Mouse (Mus musculus) limb, embryonic 11.5 days (tissue): ENCODE data around the gene Myh6. TPM values are rescaled to one million over a fixed set of nuclear protein-coding genes. Genes with fewer than 3 reads are reported as not detected.

ENCODE experiments used
- ATAC-seq: fragments of 200-750 bp; cut with Nextera tagmentation; 2 replicates; pipeline ENCODE4 v1.8.0; 2017; ENCODE audit warnings: low read depth; ENCODE audit not compliant: insufficient number of reproducible peaks, low FRiP score, low TSS enrichment
- DNase-seq: peaks from one replicate; pipeline ENCODE4 v3.0.0-alpha.2; 2015; ENCODE audit warnings: low spot score
- H3K27ac ChIP-seq: fragments of 300-500 bp; sonication (generic); replicated peaks from 2 replicates; pipeline ENCODE4 v1.5.1; 2014; ENCODE audit warnings: low read depth, mild to moderate bottlenecking, low read length
- H3K27me3 ChIP-seq: fragments of 300-500 bp; sonication (generic); 2 replicates; pipeline ENCODE4 v1.6.1; 2014; ENCODE audit warnings: mild to moderate bottlenecking, low read length, mixed read lengths; ENCODE audit not compliant: control insufficient read depth, insufficient read depth
- H3K36me3 ChIP-seq: fragments of 300-500 bp; sonication (generic); 2 replicates; pipeline ENCODE4 v1.6.1; 2014; ENCODE audit warnings: mild to moderate bottlenecking, low read length, moderate library complexity, mixed read lengths; ENCODE audit not compliant: control insufficient read depth, insufficient read depth
- H3K4me1 ChIP-seq: fragments of 300-500 bp; sonication (generic); 2 replicates; pipeline ENCODE4 v1.6.1; 2014; ENCODE audit warnings: low read length, mixed read lengths; ENCODE audit not compliant: control insufficient read depth, insufficient read depth
- H3K4me2 ChIP-seq: fragments of 300-500 bp; sonication (generic); 2 replicates; pipeline ENCODE4 v1.6.1; 2014; ENCODE audit warnings: low read depth, mild to moderate bottlenecking, moderate library complexity; ENCODE audit not compliant: severe bottlenecking
- H3K4me3 ChIP-seq: fragments of 300-500 bp; sonication (generic); 2 replicates; pipeline ENCODE4 v1.5.1; 2014; ENCODE audit warnings: low read depth, low read length
- H3K9ac ChIP-seq: fragments of 300-500 bp; sonication (generic); 2 replicates; pipeline ENCODE4 v1.6.1; 2014; ENCODE audit warnings: mild to moderate bottlenecking, low read length
- H3K9me3 ChIP-seq: fragments of 300-500 bp; sonication (generic); 2 replicates; pipeline ENCODE4 v1.6.1; 2016; ENCODE audit warnings: low read length; ENCODE audit not compliant: control insufficient read depth
- WGBS: fragments of 180-500 bp; shearing (Covaris S2); extraction: QIAGEN DNeasy Blood & Tissue Kit; methylation state at CpG from one replicate; pipeline ENCODE4 v1.1.7; 2014; 5-methylcytosine and 5-hydroxymethylcytosine counted together
- microRNA counts: library from miRNA; unstranded; fragments of <30 nt; microRNA quantifications from one replicate; lab custom pipeline; 2016
- microRNA-seq: library from miRNA; unstranded; fragments of <30 nt; microRNA quantifications from one replicate; pipeline ENCODE4, GENCODE M21; 2016
- polyA plus RNA-seq: library from polyadenylated mRNA; unstranded; fragments of >200 nt; fragmentation: Nextera tagmentation; extraction: Ambion mirVana; gene quantifications from 2 replicates; pipeline ENCODE4 v1.2.1, GENCODE M21; 2014

Myh6 gene
- polyA plus RNA-seq, 1 experiment from 2014 or later = 1.7 TPM

DNA sequence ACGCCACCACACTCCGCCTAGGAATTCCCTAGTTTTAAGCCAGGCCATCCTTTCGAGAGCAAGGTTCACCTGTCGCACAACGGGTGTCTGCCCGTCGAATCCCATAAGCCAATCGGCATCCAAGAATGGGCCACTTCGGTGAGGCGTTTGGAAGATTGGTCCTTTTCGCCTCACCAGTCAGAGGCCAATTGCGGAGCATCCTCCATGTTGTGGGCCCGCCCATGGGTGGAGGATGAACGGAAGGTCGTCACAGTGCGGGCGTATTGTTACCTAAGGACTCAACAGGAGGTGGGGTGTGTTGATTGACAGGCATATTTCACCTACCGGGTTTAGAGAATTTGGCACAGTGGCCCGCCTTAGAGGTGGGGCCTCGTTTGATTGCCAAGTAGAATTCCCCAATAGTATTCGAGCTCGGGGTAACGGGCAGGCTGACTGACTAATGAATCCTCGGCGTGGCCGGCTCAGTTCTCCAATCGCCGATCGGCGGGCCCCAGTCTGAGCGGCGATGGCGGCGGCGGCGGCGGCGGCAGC, 73.0 kb downstream of the Myh6 start:
- Histone ChIP-seq H3K9ac (peak overlapping the region; percentile 99), H3K4me2 (peak overlapping the region; percentile 24; the same call in 1 of the 2 replicates), H3K36me3 (peaks cover 18% of the 10 kb centered on the region), H3K4me3 (peak overlapping the region; percentile 97), H3K27me3 (no peaks in the 10 kb centered on the region), H3K4me1 (peaks cover 3% of the 10 kb centered on the region), H3K27ac (peak overlapping the region; percentile 91; the same call in 1 of the 2 replicates), H3K9me3 (no peaks in the 10 kb centered on the region)
- WGBS = under 1% methylated on average over 38 of the region's 38 CpGs
- DNase-seq = peak; percentile 96
- ATAC-seq = peak; percentile 99

DNA sequence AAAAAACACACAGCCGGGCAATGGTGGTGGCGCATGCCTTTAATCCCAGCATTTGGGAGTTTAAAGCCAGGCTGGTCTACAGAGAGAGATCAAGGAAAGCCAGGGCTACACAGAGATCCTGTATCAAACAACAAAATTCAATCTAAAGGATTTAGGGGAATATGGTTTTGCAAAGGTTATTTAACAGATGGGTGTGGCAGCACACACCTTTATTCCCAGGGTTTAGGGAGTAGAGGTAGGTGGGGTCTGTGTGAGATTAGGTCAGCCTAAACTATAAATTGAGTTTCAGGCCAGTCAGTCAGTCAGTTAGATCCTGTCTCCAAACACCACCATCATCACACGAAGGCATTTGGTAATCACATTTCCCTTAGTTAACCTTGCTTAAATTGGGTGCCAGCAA, 74.5 kb downstream of the Myh6 start, which contains the start of gene Pabpn1:
Gene Pabpn1 (plus strand): TSS at position 301 of the 400 bp plus-strand sequence.
- Histone ChIP-seq H3K9me3 (no peaks in the 10 kb centered on the region), H3K4me2 (peak within 1 kb of the TSS; percentile 24; the same call in 1 of the 2 replicates), H3K27me3 (no peaks in the 10 kb centered on the region), H3K27ac (no peak within 1 kb of the TSS), H3K9ac (no peak within 1 kb of the TSS), H3K4me1 (peaks cover 3% of the 10 kb centered on the region), H3K4me3 (peak within 1 kb of the TSS; percentile 97), H3K36me3 (peaks cover 12% of the 10 kb centered on the region)
- ATAC-seq = no peak
- no peak for DNase-seq
- WGBS = 92% methylated on average over 3 of the region's 3 CpGs

MicroRNAs encoded within 50 kb of the gene (microRNA counts, 519-probe panel; counts per million panel counts)
- microRNA mmu-miR-208a (lab: Ali Mortazavi, UCI) = 1,363 counts per million, percentile 7 among the panel's probes with 10 or more counts
- not detected for microRNA mmu-miR-208b (lab: Ali Mortazavi, UCI)

Small RNA genes within 50 kb of the gene (microRNA-seq; reads per million reads assigned to microRNA genes)
- 1.8 reads per million for gene Mir208a
- 9.2 reads per million, percentile 19 among the genes with 10 or more reads in this experiment for gene Mir208b

Other genes starting within 250 kb of the Myh6 start
- gene Slc7a8, start 185.0 kb downstream of the Myh6 start, polyA plus RNA-seq = 0.75 and 1.1 TPM in 2 replicates
- not detected in 2 replicates for gene Rnf212b, start 152.8 kb downstream of the Myh6 start, polyA plus RNA-seq
- 12.8 and 17.7 TPM in 2 replicates for gene Homez, start 96.0 kb downstream of the Myh6 start, polyA plus RNA-seq
- 0.37 and 0.51 TPM in 2 replicates for gene Ppp1r3e, start 89.4 kb downstream of the Myh6 start, polyA plus RNA-seq
- 2.1 and 2.2 TPM in 2 replicates for gene Bcl2l2, start 83.5 kb downstream of the Myh6 start, polyA plus RNA-seq
- gene Gm20521, start 83.5 kb downstream of the Myh6 start, polyA plus RNA-seq = 0.56 TPM in 1 of 2 replicates, not detected in the other
- 158 and 177 TPM in 2 replicates for gene Pabpn1, start 74.4 kb downstream of the Myh6 start, polyA plus RNA-seq
- 35.5 and 46.0 TPM in 2 replicates for gene Slc22a17, start 53.8 kb downstream of the Myh6 start, polyA plus RNA-seq
- 42.7 and 44.6 TPM in 2 replicates for gene Efs, start 40.8 kb downstream of the Myh6 start, polyA plus RNA-seq
- not detected in 2 replicates for gene Il25, start 34.2 kb downstream of the Myh6 start, polyA plus RNA-seq
- 1.8 and 3.2 TPM in 2 replicates for gene Cmtm5, start 30.7 kb downstream of the Myh6 start, polyA plus RNA-seq
- gene Gm17428, start 10.0 kb upstream of the Myh6 start, polyA plus RNA-seq = not detected in 2 replicates
- 0.92 and 1.5 TPM in 2 replicates for gene Myh7, start 27.7 kb upstream of the Myh6 start, polyA plus RNA-seq
- gene Ngdn, start 48.5 kb upstream of the Myh6 start, polyA plus RNA-seq = 99.5 and 100 TPM in 2 replicates
- 4.8 and 5.5 TPM in 2 replicates for gene Zfhx2, start 125.4 kb upstream of the Myh6 start, polyA plus RNA-seq
- 22.3 and 23.1 TPM in 2 replicates for gene Thtpa, start 127.9 kb upstream of the Myh6 start, polyA plus RNA-seq
- 9.9 and 10.6 TPM in 2 replicates for gene Ap1g2, start 139.7 kb upstream of the Myh6 start, polyA plus RNA-seq
- 0.17 and 0.18 TPM in 2 replicates for gene Jph4, start 150.0 kb upstream of the Myh6 start, polyA plus RNA-seq